Mouse (Mus musculus) bone marrow macrophage, adult 2 months (primary cell): Measurements from ENCODE around the gene Rb1.

Source experiments
- CTCF ChIP-seq: IDR thresholded peaks from 2 replicates; pipeline ENCODE4 v1.5.1; 2012; ENCODE audit warnings: low read depth, mild to moderate bottlenecking, low read length, moderate library complexity
- POLR2A ChIP-seq: IDR thresholded peaks from 2 replicates; pipeline ENCODE4 v1.6.1; 2012; ENCODE audit warnings: mild to moderate bottlenecking, low read depth, low read length, borderline replicate concordance

DNA sequence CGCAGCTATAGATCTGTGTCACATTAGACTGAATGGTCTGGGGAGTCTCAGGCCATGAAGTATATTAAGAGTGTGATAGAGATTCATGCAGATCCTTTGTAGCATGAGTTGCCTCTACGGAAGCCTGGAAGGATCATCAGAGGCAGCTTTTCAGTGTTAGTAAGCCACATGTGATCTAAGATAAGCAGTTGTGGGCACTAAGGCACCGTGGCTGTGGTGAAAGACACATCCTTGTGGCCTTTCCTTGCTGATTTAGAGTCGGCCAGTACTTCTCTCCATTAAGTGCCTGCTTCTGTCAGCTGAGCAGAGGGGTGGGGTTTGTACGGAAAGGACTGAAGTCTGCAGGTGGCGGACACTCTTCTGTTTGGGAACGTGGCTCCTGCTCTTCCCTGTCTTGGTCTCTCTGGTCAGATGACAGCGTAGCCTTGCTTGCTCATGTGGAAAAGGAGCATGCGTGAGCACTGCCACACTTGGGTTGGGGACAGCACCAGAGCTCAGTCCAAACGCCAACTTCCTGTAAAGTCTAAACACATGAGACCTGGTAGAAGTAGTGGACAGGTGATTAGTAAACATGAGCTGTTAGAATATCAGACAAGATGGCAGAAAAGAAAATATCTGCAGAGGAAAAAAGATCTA, 162.1 kb downstream of the Rb1 start:
- TF ChIP-seq CTCF (no peak), POLR2A (no peak)
